Mouse (Mus musculus) Patski (cell line): ENCODE data around the gene Znrf4. TPM values are rescaled to one million over a fixed set of nuclear protein-coding genes. Genes with fewer than 3 reads are reported as not detected.

Source experiments
- ATAC-seq: fragments of 100-300 bp; one replicate; pipeline ENCODE4 v1.8.0; 2021
- CTCF ChIA-PET: fragments of 350-600 bp; sonication (Branson Sonifier 250); formaldehyde crosslinking; loops from one replicate; lab custom pipeline; 2022; ENCODE audit warnings: inconsistent platforms; lab: Charles Lee
- POLR2A ChIA-PET: fragments of 350-600 bp; sonication (Branson Sonifier 250); formaldehyde crosslinking; loops from one replicate; lab custom pipeline; 2022; ENCODE audit warnings: antibody characterized with exemption, inconsistent platforms; lab: Charles Lee
- DNase-seq: peaks from one replicate; pipeline ENCODE4 v3.0.0-alpha.2; 2011; ENCODE audit warnings: low read depth, low spot score
- H3K27me3 ChIP-seq: fragments of 371-371 bp; one replicate; pipeline ENCODE4 v1.5.1; 2021
- CTCF ChIP-seq: fragments of 100-300 bp; IDR thresholded peaks from one replicate; pipeline ENCODE4 v1.5.1; 2021
- in situ Hi-C: fragments of 300-500 bp; cut with MboI; formaldehyde crosslinking; loops from 3 replicates; pipeline ENCODE4 v1.11.1; 2018; ENCODE audit warnings: low pct_unique_long_range_greater_than_20kb, mixed read lengths
- polyA plus RNA-seq: library from polyadenylated mRNA; unstranded; gene quantifications from one replicate; pipeline ENCODE4 v1.2.3, GENCODE M21; 2021

Znrf4 gene
- not detected for polyA plus RNA-seq

- ChIA-PET CTCF (no interaction called here), POLR2A (no interaction called here)
- peaks cover 6% of the 10 kb centered on the region for H3K27me3 ChIP-seq
- TF ChIP-seq CTCF, result no peak
- DNase-seq (no peak), ATAC-seq (no peak)
- in situ Hi-C loops, result no loop called here
These were observed at the start of gene Znrf4 for GRCm38 (mm10) chr17:56512310-56512709. Gene Znrf4, minus strand, starts transcription at chr17:56512431.

- in situ Hi-C loops, result no loop called here
- no peak for TF ChIP-seq CTCF
- DNase-seq (no peak), ATAC-seq (no peak)
- ChIA-PET CTCF (no interaction called here), POLR2A (no interaction called here)
- H3K27me3 ChIP-seq, result no peaks in the 10 kb centered on the region
These were observed 49.6 kb upstream of the Znrf4 start for GRCm38 (mm10) chr17:56561866-56562265.

- DNase-seq, result no peak
These were observed 47.9 kb upstream of the Znrf4 start for GRCm38 (mm10) chr17:56560131-56560530.

DNA sequence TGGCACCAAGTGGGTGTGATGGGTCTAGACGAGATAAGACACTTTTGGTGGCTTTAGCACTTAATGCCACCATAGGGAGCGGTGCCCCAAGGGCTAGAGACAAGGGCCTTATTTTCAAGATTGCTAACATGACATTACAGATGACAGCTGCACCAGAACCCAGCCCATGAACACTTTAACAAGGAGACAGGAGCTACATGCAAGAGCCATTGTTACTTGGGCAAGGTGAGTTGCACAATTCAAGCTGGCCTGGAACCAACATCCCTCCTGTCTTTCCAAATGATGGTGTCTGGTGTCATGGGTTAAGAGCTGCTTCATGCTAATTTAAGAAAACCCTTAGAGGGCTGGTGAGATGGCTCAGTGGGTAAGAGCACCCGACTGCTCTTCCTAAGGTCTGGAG is 47.2 kb upstream of the Znrf4 start:
- DNase-seq, result no peak
- H3K27me3 ChIP-seq, result no peaks in the 10 kb centered on the region
- POLR2A ChIA-PET, result interaction anchor here (1.2 kb wide), 1 partner anchor 11 kb away, joined by 4 read pairs; no protein-coding TSS in a partner anchor
- in situ Hi-C loops, result no loop called here
- ATAC-seq, result no peak
- CTCF ChIA-PET, result interaction anchor here (0.8 to 2.7 kb wide), 10 partner anchors 9 to 208 kb away, joined by 3 to 14 read pairs (median 6); no protein-coding TSS in a partner anchor
- TF ChIP-seq CTCF, result no peak

More at GRCm38 (mm10) chr17:56560131-56560530, 47.9 kb upstream of the Znrf4 start:
- no peaks in the 10 kb centered on the region for H3K27me3 ChIP-seq
- POLR2A ChIA-PET, result interaction anchor here (0.7 kb wide), 1 partner anchor 96 kb away, joined by 3 read pairs; no protein-coding TSS in a partner anchor
- TF ChIP-seq CTCF, result no peak
- CTCF ChIA-PET, result interaction anchor here (1.9 to 2.7 kb wide), 4 partner anchors 8 to 109 kb away, joined by 8 to 14 read pairs (median 11); no protein-coding TSS in a partner anchor
- in situ Hi-C loops, result no loop called here
- no peak for ATAC-seq

- H3K27me3 ChIP-seq, result no peaks in the 10 kb centered on the region
- ChIA-PET POLR2A (interaction anchor here (1.2 kb wide), 1 partner anchor 10 kb away, joined by 4 read pairs; no protein-coding TSS in a partner anchor), CTCF (interaction anchor here (0.7 to 2.7 kb wide), 14 partner anchors 10 to 207 kb away, joined by 3 to 14 read pairs (median 5); no protein-coding TSS in a partner anchor)
- no peak for ATAC-seq
- no peak for DNase-seq
- in situ Hi-C loops, result no loop called here
- TF ChIP-seq CTCF, result peak; percentile 94
These were observed 46.2 kb upstream of the Znrf4 start for GRCm38 (mm10) chr17:56558448-56558847.

DNA sequence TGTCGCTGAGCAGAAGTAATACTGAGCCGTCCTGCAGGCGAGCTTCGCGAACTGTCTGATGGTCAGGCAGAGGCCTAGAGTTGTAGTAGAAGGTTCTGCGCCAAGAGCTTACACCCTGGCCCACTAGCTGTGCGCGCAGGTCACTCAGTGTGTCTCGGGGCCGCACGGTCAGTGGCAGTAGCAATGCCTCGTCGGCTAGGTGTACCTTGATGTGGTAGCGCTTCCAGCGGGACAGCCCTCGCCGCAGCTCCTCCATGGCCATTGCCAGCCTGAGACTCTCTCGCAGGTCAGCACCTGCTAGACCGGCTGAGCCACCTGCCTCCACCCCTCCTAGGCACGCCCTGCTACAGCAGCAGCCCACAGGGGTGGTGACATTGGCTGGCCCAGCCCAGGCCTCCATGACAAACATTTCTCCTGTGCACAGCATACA is 41.9 kb upstream of the Znrf4 start, which contains the start of gene Gm20219:
TSS of gene Gm20219 (minus strand) at position 266 of the 430 bp plus-strand sequence.
- TF ChIP-seq CTCF, result no peak
- DNase-seq, result no peak
- ATAC-seq, result no peak
- ChIA-PET CTCF (interaction anchor here (0.7 to 3.3 kb wide), 2 partner anchors 148 to 197 kb away, joined by 3 to 13 read pairs; no protein-coding TSS in a partner anchor), POLR2A (interaction anchor here (0.5 kb wide), 1 partner anchor 29 kb away, joined by 3 read pairs; no protein-coding TSS in a partner anchor)
- in situ Hi-C loops, result loop anchor here (5.0 kb wide), 1 partner anchor 197 kb away; no protein-coding TSS in a partner anchor
- no peaks in the 10 kb centered on the region for H3K27me3 ChIP-seq

GRCm38 (mm10) chr17:56552781-56553363 is 40.6 kb upstream of the Znrf4 start:
- no peaks in the 10 kb centered on the region for H3K27me3 ChIP-seq
- DNase-seq (peak; percentile 13), ATAC-seq (peak; percentile 31)
- CTCF ChIA-PET, result interaction anchor here (0.8 to 3.3 kb wide), 10 partner anchors 11 to 227 kb away, joined by 3 to 13 read pairs (median 3); partner anchors contain the start of gene Kdm4b
- POLR2A ChIA-PET, result no interaction called here
- in situ Hi-C loops, result loop anchor here (5.0 kb wide), 1 partner anchor 196 kb away; no protein-coding TSS in a partner anchor
- TF ChIP-seq CTCF, result peak; percentile 99

DNA sequence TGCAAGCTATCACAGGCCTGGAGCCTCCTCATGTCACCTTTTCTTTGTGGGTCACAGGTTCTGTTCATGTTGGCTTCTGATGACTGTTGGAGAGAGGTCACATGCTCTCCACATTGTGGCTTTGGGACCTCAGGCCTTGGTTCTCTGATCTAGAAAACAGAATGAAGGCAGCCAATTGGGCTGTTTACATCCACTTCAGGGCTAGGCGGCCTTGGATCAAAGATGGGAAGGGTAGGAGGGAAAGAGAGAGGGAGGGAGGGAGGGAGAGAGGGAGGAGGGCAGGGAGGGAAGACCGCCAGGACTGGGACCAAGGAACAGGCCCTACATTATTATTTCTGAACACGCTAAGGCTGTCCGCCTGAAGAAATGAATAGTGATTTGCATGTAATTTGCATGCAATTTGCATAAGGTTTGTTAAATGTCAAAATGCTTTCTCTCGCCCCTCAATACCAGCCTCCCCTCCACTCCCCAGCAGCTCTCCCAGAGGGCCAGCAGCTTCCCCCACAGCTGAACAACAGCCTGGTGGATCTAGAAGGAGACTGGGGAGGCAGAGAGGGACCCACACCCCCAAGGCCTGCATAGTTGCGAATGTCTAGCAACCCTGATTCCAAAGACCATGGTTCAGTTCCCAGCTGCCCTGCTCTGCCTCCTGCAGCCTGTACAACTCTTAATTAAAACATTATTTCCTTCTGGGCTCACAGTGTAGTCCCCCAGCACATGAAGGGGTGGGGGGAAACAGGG is 39.8 kb upstream of the Znrf4 start:
- ChIA-PET CTCF (interaction anchor here (0.8 to 3.3 kb wide), 8 partner anchors 11 to 226 kb away, joined by 3 to 13 read pairs (median 3); partner anchors contain the start of gene Kdm4b), POLR2A (no interaction called here)
- TF ChIP-seq CTCF, result no peak
- in situ Hi-C loops, result loop anchor here (5.0 kb wide), 1 partner anchor 195 kb away; no protein-coding TSS in a partner anchor
- DNase-seq, result no peak
- no peak for ATAC-seq
- no peaks in the 10 kb centered on the region for H3K27me3 ChIP-seq

DNA sequence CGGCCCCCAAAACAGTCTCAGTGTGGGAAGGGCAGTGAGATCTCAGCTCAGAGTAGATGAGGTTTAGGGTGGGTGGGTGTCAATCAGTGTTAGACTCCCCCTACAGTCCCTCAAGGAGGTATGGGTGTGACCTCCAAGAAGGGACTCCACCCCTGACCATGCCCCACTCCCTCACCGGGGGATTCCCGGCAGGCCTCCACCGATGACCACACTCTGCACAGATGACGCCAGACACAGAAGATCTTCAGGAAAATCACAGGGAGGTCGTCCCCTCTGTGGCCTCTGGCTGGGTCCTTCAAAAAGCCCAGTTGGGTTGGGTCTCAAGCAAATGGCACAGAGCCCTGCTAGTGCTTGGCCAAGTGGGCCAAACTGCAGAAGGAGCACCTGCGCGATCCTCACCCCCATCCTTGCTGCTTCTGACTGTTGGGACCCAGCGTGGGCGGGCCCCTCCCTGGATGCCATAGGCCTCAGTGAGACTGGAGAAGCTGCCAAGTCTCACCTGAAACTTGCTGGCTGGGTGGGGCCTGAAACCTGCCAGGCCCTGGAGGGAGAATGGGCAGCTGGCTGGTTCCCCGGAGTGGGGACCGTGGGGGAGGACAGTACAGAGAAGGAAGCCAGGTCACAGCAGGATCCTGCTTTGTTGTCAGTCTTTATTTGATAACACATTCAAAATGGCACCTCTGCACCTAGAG is 38.7 kb upstream of the Znrf4 start:
- DNase-seq (no peak), ATAC-seq (no peak)
- in situ Hi-C loops, result loop anchor here (5.0 kb wide), 1 partner anchor 194 kb away; no protein-coding TSS in a partner anchor
- CTCF ChIA-PET, result interaction anchor here (1.8 to 3.3 kb wide), 2 partner anchors 72 to 194 kb away, joined by 4 to 13 read pairs; no protein-coding TSS in a partner anchor
- H3K27me3 ChIP-seq, result no peaks in the 10 kb centered on the region
- TF ChIP-seq CTCF, result no peak
- POLR2A ChIA-PET, result no interaction called here
